Mouse (Mus musculus) frontal cortex, postnatal 36 days (tissue): Measurements from ENCODE around the gene Ssh2.
A peak's percentile ranks its signal among the peaks of the same experiment; 100 is the strongest.

Experiments used
- DNase-seq, 2 experiments: peaks; one replicate each; pipeline ENCODE4 v3.0.0; 2022; ENCODE audit warnings: low spot score in 2 of 2

The Ssh2 gene

GRCm38 (mm10) chr11:77507426-77507825 lies 291.3 kb downstream of the Ssh2 start:
- no peak for DNase-seq

- DNase-seq: peak in 1 of 2 experiments; percentile 86
Measured at GRCm38 (mm10) chr11:77508068-77509021, 292.3 kb downstream of the Ssh2 start.
